Comparison of ENCODE assay signal across 8 mouse cellular contexts in the genomic region with DNA sequence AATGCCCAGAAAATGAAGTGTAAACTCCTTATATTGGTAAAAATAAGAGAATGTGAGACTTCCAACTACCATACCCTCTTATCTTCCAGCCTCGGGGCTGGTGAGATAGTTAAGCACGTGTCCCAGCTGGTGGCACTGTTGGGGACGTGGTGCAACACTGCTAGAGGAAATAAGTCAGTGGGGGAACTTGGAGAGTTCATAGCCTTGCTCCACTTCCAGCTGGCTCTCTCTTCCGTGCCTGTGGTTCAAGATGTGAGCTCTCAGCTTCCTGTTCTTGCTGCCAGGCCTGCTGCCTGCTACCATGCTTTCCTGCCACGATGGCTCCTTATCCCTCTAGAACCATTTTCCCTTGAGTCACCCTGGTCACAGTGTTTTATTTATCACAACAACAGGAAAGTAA. TPM values are rescaled to one million over a fixed set of nuclear protein-coding genes. Genes with fewer than 3 reads are reported as not detected.
A peak's percentile ranks its signal among the peaks of the same experiment; 100 is the strongest.
DNase-seq lines count a peak whose midpoint lies in the region; ATAC-seq lines count a peak whose summit lies in the region.

No protein-coding gene starts in this region.

- peaks cover 14% of the 10 kb centered on the region for H3K4me1 ChIP-seq in forebrain, embryonic 10.5 days

- peak; percentile 71 for ATAC-seq in cerebellum, adult (ENCODE audit: insufficient number of reproducible peaks, low FRiP score, low TSS enrichment)
- peak; percentile 82 for ATAC-seq in neutrophil, adult 5-6 weeks (ENCODE audit: extremely low read depth, insufficient number of reproducible peaks, low FRiP score, poor library complexity, severe bottlenecking)

- no peaks in the 10 kb centered on the region for H3K9me3 ChIP-seq in forebrain, embryonic 10.5 days

- H3K27me3 ChIP-seq in forebrain, embryonic 10.5 days (ENCODE audit: poor library complexity, severe bottlenecking) = no peaks in the 10 kb centered on the region

- H3K36me3 ChIP-seq in forebrain, embryonic 10.5 days (replicated peaks) = peaks cover 8% of the 10 kb centered on the region; the same call in 1 of the 2 replicates

- WGBS in forebrain, embryonic 10.5 days = 67% methylated on average over 5 of the region's 5 CpGs

- H3K27ac ChIP-seq in forebrain, embryonic 10.5 days = no peak overlapping the region

- no peak overlapping the region for H3K4me3 ChIP-seq in forebrain, embryonic 10.5 days

- no peak for DNase-seq in cerebellum, postnatal 4 days (ENCODE audit: low spot score in 2 of 2)
- peak; percentile 76 for DNase-seq in T-cell, adult 2 months (ENCODE audit: low spot score)
- peak; percentile 37 for DNase-seq in gastrocnemius, postnatal 25 days
- peak; percentile 13 to 42 for DNase-seq in kidney, postnatal 25 days
- no peak for DNase-seq in frontal cortex, postnatal 14 days (ENCODE audit: low spot score in 2 of 2)
- no peak for DNase-seq in forebrain, embryonic 10.5 days (ENCODE audit: extremely low spot score, low spot score)

RNA-seq across cellular contexts. Expression of a gene that starts 15.0 kb away (rescaled TPM):
- 1 to 10 TPM; 6.4 to 7.8 TPM for total RNA-seq in gastrocnemius, postnatal 25 days (2021)
- 50.3 and 62.8 TPM in 2 replicates for total RNA-seq in neutrophil, adult 5-6 weeks (2017)
- polyA plus RNA-seq in forebrain, embryonic 10.5 days (2016; fragmentation: Nextera tagmentation; extraction: Ambion mirVana) = 5.2 and 5.6 TPM in 2 replicates

RNA-seq across cellular contexts. Expression of a gene that starts 59.2 kb away (rescaled TPM):
- 10 to 100 TPM; 14.5 to 18.0 TPM for total RNA-seq in gastrocnemius, postnatal 25 days (2021)
- total RNA-seq in neutrophil, adult 5-6 weeks (2017) = 8.8 and 9.7 TPM in 2 replicates
- polyA plus RNA-seq in forebrain, embryonic 10.5 days (2016; fragmentation: Nextera tagmentation; extraction: Ambion mirVana) = 54.3 and 55.6 TPM in 2 replicates

RNA-seq across cellular contexts. Expression of a gene that starts 59.3 kb away (rescaled TPM):
- total RNA-seq in gastrocnemius, postnatal 25 days (2021) = 100 to 1,000 TPM; 134 to 156 TPM
- 39.4 and 52.6 TPM in 2 replicates for total RNA-seq in neutrophil, adult 5-6 weeks (2017)
- polyA plus RNA-seq in forebrain, embryonic 10.5 days (2016; fragmentation: Nextera tagmentation; extraction: Ambion mirVana) = 21.2 and 23.7 TPM in 2 replicates

Comparison
In these comparisons a context has a peak if more than half of its experiments do, and no peak if none do; other contexts are left out.
1. DNase-seq: peak in T-cell, adult 2 months (single experiment), gastrocnemius, postnatal 25 days (single experiment) and kidney, postnatal 25 days (2 of 2); none in cerebellum, postnatal 4 days (0 of 2), frontal cortex, postnatal 14 days (0 of 2) and forebrain, embryonic 10.5 days (single experiment).